Mouse (Mus musculus) CD4-positive, CD25-positive, alpha-beta regulatory T cell, adult 2 months (primary cell): ENCODE data around the gene Mrpl50.
"Not testable (repeated sequence)": the region's sequence is repeated elsewhere in the genome, so short reads cannot be mapped to it uniquely, and the experiment has no call there.

Experiments
- DNase-seq: peaks from one replicate; pipeline ENCODE4 v3.0.0-alpha.2; 2012; ENCODE audit warnings: low read depth, low spot score

Gene Mrpl50

GRCm38 (mm10) chr4:49510236-49510835, 10.6 kb downstream of the Mrpl50 start:
- DNase-seq: not testable (repeated sequence)

GRCm38 (mm10) chr4:49509183-49509582, 11.7 kb downstream of the Mrpl50 start:
- DNase-seq: no peak

DNA sequence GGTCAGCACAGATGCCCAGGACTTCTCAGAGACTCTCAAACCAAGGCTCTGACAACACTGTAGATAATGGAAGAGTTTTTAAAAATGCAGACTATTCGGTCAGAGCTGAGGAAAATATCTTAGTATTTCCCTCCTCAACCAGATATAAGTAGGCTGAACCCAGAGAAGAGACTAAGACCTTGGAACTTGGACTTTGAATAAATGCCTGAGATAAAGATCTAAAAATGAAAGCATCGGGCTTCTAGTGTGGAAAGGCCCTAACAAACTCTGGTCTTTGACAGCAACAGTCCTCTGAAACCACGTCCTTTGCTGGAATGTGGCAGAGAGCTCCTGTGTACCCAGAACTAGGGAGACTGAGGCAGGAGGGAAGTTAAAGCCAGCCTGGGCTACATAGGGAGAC, 14.5 kb downstream of the Mrpl50 start, which contains the start of gene Baat:
Gene Baat (minus strand): TSS at position 172 of the 400 bp plus-strand sequence.
- no peak for DNase-seq

GRCm38 (mm10) chr4:49503563-49503962, 17.3 kb downstream of the Mrpl50 start:
- no peak for DNase-seq

GRCm38 (mm10) chr4:49485934-49486650, 34.8 kb downstream of the Mrpl50 start:
- DNase-seq: not testable (repeated sequence)

DNA sequence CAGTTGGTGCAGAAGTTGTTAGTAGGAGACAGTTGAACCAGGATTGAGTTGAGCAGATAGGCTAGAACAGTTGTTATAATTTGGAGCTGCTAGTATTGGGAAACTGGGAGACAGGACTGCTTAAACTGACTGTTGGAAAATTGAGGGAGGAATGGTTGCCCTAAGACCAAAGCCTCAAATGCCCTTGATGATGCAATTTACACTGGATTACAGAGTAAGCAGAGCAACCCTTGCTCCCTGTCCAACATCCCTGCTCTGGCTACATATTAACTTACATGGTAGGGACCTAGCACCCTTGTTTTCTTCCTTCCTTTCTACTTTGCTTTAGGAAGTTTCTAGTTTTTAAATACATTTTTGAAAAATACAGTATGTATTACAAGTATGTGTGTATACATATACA, 35.5 kb downstream of the Mrpl50 start:
- no peak for DNase-seq

GRCm38 (mm10) chr4:49480896-49481295, 40.0 kb downstream of the Mrpl50 start:
- DNase-seq: no peak

- DNase-seq: no peak
These were observed 40.7 kb downstream of the Mrpl50 start for GRCm38 (mm10) chr4:49480104-49480760.

DNA sequence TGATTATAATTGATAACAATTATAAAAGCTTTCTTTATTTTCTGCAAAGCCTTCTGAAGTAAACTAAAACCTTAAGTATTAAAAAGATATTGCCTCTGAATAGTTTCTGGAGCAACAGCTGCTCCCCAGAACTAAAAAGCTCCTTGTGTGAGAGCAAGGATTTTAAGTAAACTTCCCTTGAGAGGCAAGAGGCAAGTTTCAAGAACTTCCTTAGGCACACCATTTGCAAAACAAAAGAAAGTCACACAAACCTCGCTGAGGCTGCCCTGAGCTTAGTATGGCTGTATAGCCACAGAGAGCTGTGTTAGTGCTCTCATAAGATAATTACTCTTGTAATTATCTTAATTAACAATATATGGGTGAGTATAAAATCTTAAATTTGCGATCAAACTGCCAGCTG, 41.9 kb downstream of the Mrpl50 start:
- not testable (repeated sequence) for DNase-seq

DNA sequence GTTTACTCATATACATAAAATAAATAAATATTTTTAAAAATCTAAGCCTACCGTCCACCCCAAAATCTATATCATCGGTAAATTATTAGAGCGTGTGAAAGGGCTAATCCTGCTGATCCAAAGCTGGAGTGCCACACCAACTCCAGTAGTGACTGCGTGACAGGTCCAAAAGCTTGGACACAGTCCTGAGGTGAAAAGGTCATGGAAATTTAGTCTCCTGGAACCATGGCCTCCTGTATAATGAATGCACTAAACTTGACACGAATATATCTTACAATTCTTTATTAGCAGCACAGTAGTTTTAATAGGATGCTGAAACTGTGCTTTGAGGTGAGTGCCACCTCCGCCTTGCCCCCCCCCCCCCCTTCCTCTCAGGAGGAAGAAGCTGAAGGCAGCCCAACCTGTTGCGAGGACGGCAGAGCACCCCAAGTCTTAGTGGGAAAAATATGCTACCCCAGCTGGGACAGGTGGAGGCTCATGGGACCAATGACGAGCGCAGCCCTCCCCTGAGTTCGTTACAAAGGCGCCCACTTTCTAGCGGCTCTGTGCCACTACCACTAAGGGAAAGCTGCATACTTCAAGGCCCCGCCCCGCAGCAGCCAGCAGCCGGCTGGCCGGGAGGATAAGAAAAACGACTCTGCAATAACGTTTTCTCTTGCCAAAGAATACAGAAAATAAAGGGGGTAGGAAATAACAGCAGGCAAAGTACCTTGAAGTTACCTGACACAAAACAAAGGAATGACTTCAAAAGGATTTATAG, 42.6 kb downstream of the Mrpl50 start:
- DNase-seq: no peak

DNA sequence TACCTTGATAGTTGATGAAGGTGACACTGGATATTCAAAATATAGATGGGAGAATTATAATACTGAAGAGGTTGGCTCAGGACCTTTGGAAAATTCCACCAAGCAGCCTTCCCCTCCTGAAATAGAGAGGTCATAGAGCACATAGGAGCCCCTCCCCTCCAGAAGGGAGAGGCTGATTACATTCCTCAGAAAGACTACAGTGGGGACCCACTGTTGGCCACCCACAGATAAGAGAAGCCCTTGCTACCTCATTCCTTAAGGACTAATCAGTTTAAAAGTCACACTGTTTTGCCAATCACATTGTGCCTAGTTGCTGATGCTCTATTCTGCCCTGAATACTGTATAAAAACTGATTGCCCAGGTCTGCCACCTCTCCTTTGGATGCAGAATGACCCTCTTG, 46.3 kb downstream of the Mrpl50 start:
- no peak for DNase-seq

- DNase-seq: no peak
These were observed 47.3 kb downstream of the Mrpl50 start, which contains the start of gene Acnat1 for GRCm38 (mm10) chr4:49473435-49474100. Gene Acnat1, minus strand, starts transcription at chr4:49473912.

- DNase-seq: no peak
These were observed 51.3 kb downstream of the Mrpl50 start for GRCm38 (mm10) chr4:49469435-49470151.

DNA sequence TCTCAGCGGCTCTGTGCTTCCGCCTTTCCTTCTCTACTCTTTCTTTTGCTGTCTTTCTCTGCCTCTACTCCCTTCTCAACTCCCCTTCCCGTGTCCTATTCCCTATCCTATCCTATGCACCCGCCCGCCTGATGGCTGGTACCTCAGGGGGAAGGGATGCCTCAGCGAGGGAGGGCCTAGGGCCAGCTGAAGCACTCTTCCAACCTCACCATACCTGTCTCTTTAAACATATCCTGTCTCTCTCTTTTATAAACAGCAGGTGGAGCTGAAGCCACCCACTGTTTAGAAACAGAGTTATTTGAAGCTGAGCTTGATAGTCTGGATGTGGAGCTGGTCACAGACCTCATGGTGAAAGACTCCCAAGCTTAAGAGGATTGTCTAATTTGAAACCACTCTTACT, 53.5 kb downstream of the Mrpl50 start:
- no peak for DNase-seq
